Mouse (Mus musculus): ENCODE measurements around the gene Rnf157. TPM values are rescaled to one million over a fixed set of nuclear protein-coding genes. Genes with fewer than 3 reads are reported as not detected.

Gene Rnf157
- 17.8 and 18.1 TPM in 2 replicates for polyA plus RNA-seq (2014; fragmentation: Nextera tagmentation; extraction: Ambion mirVana)

DNA sequence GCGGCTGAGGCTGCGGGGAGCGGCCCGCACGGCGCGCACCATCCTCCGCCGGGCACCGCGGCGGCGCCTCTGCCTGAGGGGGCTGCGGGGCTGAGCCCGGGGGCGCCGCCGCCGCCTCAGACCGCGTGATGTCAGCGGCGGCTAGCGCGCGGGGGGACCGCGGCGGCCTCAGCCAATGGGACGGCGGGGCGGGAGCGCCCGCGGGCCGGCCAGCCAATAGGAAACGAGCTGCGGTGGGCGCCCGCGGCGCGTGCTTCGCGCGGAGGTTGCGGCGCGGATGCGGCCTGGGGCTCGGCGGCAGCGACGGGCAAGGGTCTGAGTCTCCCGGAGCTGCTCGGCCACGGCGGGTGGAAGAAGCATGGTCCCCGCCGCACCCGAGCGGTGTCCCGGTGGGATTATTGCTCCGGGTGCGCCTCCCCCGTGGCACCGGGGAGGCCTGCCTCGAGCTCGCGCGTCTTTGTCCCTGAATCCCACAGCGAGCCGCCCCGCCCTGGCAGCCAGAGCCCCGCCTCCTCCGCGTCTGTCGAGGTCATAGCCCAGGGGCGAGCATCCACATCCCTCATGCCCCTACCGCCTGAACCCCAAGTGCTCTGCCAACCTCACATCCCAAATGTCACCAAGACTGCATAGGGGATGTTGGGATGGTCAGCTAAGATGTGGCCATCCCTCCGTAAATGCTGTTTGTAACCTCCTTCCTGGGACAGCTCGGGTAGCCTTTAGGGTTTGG, at the start of gene Rnf157:
Gene Rnf157 (minus strand): TSS at position 129 of the 727 bp plus-strand sequence.
- Histone ChIP-seq H3K4me1 (ENCODE audit: control insufficient read depth, insufficient read depth, low read length) (peaks cover 12% of the 10 kb centered on the region), H3K4me3 (ENCODE audit: low read depth, low read length) (peak within 1 kb of the TSS; percentile 79), H3K27me3 (ENCODE audit: control insufficient read depth, insufficient read depth, low read length) (peaks cover 6% of the 10 kb centered on the region; the same call in 1 of the 2 replicates), H3K36me3 (ENCODE audit: control insufficient read depth, insufficient read depth, low read length) (no peaks in the 10 kb centered on the region), H3K4me2 (peak within 1 kb of the TSS; percentile 99), H3K9ac (ENCODE audit: low read length) (peak within 1 kb of the TSS; percentile 95), H3K27ac (ENCODE audit: low read depth, low read length) (peak within 1 kb of the TSS; percentile 23), H3K9me3 (ENCODE audit: control insufficient read depth, low read length) (no peaks in the 10 kb centered on the region)
- DNase-seq (ENCODE audit: low spot score, missing footprints) (peak; percentile 98), ATAC-seq (ENCODE audit: low FRiP score) (peak; percentile 97)
- WGBS, result 2% methylated on average over 67 of the region's 82 CpGs

DNA sequence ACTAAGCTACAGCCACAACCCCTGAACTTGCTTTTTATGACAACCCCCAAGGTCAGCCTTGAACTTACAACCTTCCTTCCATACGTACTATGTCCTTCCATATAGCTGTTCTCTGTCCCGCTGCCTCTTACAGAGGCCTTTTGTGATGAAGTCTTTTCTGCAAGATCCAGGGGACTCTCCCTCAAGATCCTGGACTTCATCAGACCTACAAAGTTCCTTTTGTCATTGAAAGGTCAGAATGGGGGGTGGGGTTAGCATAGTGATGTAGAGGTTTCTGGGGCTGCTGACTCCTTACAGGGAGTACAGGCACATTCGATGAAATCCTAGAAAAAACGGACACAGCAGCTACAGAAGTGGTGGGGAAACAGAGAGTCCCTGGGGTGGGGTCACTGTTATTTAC, 47.0 kb upstream of the Rnf157 start:
- DNase-seq (ENCODE audit: low spot score, missing footprints), result peak; percentile 76
- Histone ChIP-seq H3K9me3 (ENCODE audit: control insufficient read depth, low read length) (no peaks in the 10 kb centered on the region), H3K36me3 (ENCODE audit: control insufficient read depth, insufficient read depth, low read length) (no peaks in the 10 kb centered on the region), H3K4me3 (ENCODE audit: low read depth, low read length) (no peak overlapping the region), H3K27me3 (ENCODE audit: control insufficient read depth, insufficient read depth, low read length) (no peaks in the 10 kb centered on the region), H3K4me1 (ENCODE audit: control insufficient read depth, insufficient read depth, low read length) (no peaks in the 10 kb centered on the region), H3K9ac (ENCODE audit: low read length) (no peak overlapping the region), H3K27ac (ENCODE audit: low read depth, low read length) (no peak overlapping the region), H3K4me2 (no peak overlapping the region)
- 66% methylated on average over 4 of the region's 4 CpGs for WGBS
- no peak for ATAC-seq (ENCODE audit: low FRiP score)

GRCm38 (mm10) chr11:116456234-116456633, 43.4 kb upstream of the Rnf157 start:
- H3K36me3 ChIP-seq (ENCODE audit: control insufficient read depth, insufficient read depth, low read length), result no peaks in the 10 kb centered on the region
- H3K4me2 ChIP-seq, result no peak overlapping the region
- no peak overlapping the region for H3K9ac ChIP-seq (ENCODE audit: low read length)
- H3K4me3 ChIP-seq (ENCODE audit: low read depth, low read length), result no peak overlapping the region
- no peak overlapping the region for H3K27ac ChIP-seq (ENCODE audit: low read depth, low read length)
- H3K9me3 ChIP-seq (ENCODE audit: control insufficient read depth, low read length), result no peaks in the 10 kb centered on the region
- no peaks in the 10 kb centered on the region for H3K4me1 ChIP-seq (ENCODE audit: control insufficient read depth, insufficient read depth, low read length)
- ATAC-seq (ENCODE audit: low FRiP score), result no peak
- 82% methylated on average over 8 of the region's 8 CpGs for WGBS
- H3K27me3 ChIP-seq (ENCODE audit: control insufficient read depth, insufficient read depth, low read length), result no peaks in the 10 kb centered on the region
- no peak for DNase-seq (ENCODE audit: low spot score, missing footprints)

- no peaks in the 10 kb centered on the region for H3K4me1 ChIP-seq (ENCODE audit: control insufficient read depth, insufficient read depth, low read length)
- no peak overlapping the region for H3K9ac ChIP-seq (ENCODE audit: low read length)
- H3K9me3 ChIP-seq (ENCODE audit: control insufficient read depth, low read length), result no peaks in the 10 kb centered on the region; the same call in 1 of the 2 replicates
- peak; percentile 35 for DNase-seq (ENCODE audit: low spot score, missing footprints)
- no peak overlapping the region for H3K4me2 ChIP-seq
- no peak overlapping the region for H3K27ac ChIP-seq (ENCODE audit: low read depth, low read length)
- no peaks in the 10 kb centered on the region for H3K36me3 ChIP-seq (ENCODE audit: control insufficient read depth, insufficient read depth, low read length)
- H3K4me3 ChIP-seq (ENCODE audit: low read depth, low read length), result no peak overlapping the region
- H3K27me3 ChIP-seq (ENCODE audit: control insufficient read depth, insufficient read depth, low read length), result no peaks in the 10 kb centered on the region
- WGBS, result 92% methylated on average over 10 of the region's 10 CpGs
- ATAC-seq (ENCODE audit: low FRiP score), result no peak
Observed at GRCm38 (mm10) chr11:116453889-116454288, 41.1 kb upstream of the Rnf157 start.

DNA sequence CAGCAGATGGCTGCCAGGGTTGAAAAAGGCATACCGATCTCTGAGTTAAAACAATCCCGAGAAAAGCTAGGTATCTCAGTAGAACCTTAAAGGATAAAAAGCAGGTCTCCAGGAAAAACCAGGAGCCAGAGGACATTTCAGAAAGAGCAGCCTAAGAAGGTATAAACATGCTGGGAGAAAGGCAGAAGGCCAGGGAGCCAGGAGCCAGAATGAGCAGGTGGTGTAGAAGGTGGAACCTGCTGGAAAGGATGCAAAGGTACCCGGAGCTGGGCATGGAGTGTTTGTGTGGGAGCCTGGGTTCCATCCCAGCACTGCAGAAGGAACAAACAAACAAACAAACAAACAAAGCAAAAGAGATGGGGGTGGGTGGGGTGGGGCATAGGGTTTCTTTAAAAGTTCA, 36.5 kb upstream of the Rnf157 start:
- no peaks in the 10 kb centered on the region for H3K4me1 ChIP-seq (ENCODE audit: control insufficient read depth, insufficient read depth, low read length)
- H3K27ac ChIP-seq (ENCODE audit: low read depth, low read length), result no peak overlapping the region
- H3K9me3 ChIP-seq (ENCODE audit: control insufficient read depth, low read length), result no peaks in the 10 kb centered on the region; the same call in 1 of the 2 replicates
- no peak overlapping the region for H3K9ac ChIP-seq (ENCODE audit: low read length)
- H3K27me3 ChIP-seq (ENCODE audit: control insufficient read depth, insufficient read depth, low read length), result peaks cover 5% of the 10 kb centered on the region; the same call in 1 of the 2 replicates
- WGBS, result 91% methylated on average over 3 of the region's 3 CpGs
- peak; percentile 23 for DNase-seq (ENCODE audit: low spot score, missing footprints)
- no peak for ATAC-seq (ENCODE audit: low FRiP score)
- H3K36me3 ChIP-seq (ENCODE audit: control insufficient read depth, insufficient read depth, low read length), result no peaks in the 10 kb centered on the region
- no peak overlapping the region for H3K4me3 ChIP-seq (ENCODE audit: low read depth, low read length)
- H3K4me2 ChIP-seq, result no peak overlapping the region

- no peaks in the 10 kb centered on the region for H3K36me3 ChIP-seq (ENCODE audit: control insufficient read depth, insufficient read depth, low read length)
- DNase-seq (ENCODE audit: low spot score, missing footprints), result peak; percentile 78
- no peaks in the 10 kb centered on the region; the same call in 1 of the 2 replicates for H3K9me3 ChIP-seq (ENCODE audit: control insufficient read depth, low read length)
- no peaks in the 10 kb centered on the region for H3K4me1 ChIP-seq (ENCODE audit: control insufficient read depth, insufficient read depth, low read length)
- H3K27ac ChIP-seq (ENCODE audit: low read depth, low read length), result no peak overlapping the region
- no peak overlapping the region for H3K4me3 ChIP-seq (ENCODE audit: low read depth, low read length)
- no peak overlapping the region for H3K4me2 ChIP-seq
- H3K27me3 ChIP-seq (ENCODE audit: control insufficient read depth, insufficient read depth, low read length), result peaks cover 5% of the 10 kb centered on the region; the same call in 1 of the 2 replicates
- no peak overlapping the region for H3K9ac ChIP-seq (ENCODE audit: low read length)
- no peak for ATAC-seq (ENCODE audit: low FRiP score)
- WGBS, result 69% methylated on average over 5 of the region's 5 CpGs
Observed at GRCm38 (mm10) chr11:116447822-116448221, 35.0 kb upstream of the Rnf157 start.

- H3K4me3 ChIP-seq (ENCODE audit: low read depth, low read length), result no peak overlapping the region
- no peaks in the 10 kb centered on the region; the same call in 1 of the 2 replicates for H3K9me3 ChIP-seq (ENCODE audit: control insufficient read depth, low read length)
- H3K4me1 ChIP-seq (ENCODE audit: control insufficient read depth, insufficient read depth, low read length), result no peaks in the 10 kb centered on the region
- ATAC-seq (ENCODE audit: low FRiP score) (no peak), DNase-seq (ENCODE audit: low spot score, missing footprints) (peak; percentile 78)
- H3K27me3 ChIP-seq (ENCODE audit: control insufficient read depth, insufficient read depth, low read length), result peaks cover 5% of the 10 kb centered on the region; the same call in 1 of the 2 replicates
- no peak overlapping the region for H3K4me2 ChIP-seq
- no peak overlapping the region for H3K27ac ChIP-seq (ENCODE audit: low read depth, low read length)
- H3K9ac ChIP-seq (ENCODE audit: low read length), result no peak overlapping the region
- 18% methylated on average over 19 of the region's 19 CpGs for WGBS
- no peaks in the 10 kb centered on the region for H3K36me3 ChIP-seq (ENCODE audit: control insufficient read depth, insufficient read depth, low read length)
Observed at GRCm38 (mm10) chr11:116446308-116446887, 33.6 kb upstream of the Rnf157 start.

GRCm38 (mm10) chr11:116445596-116446307, 32.9 kb upstream of the Rnf157 start:
- WGBS, result 31% methylated on average over 16 of the region's 16 CpGs
- no peaks in the 10 kb centered on the region for H3K4me1 ChIP-seq (ENCODE audit: control insufficient read depth, insufficient read depth, low read length)
- H3K4me3 ChIP-seq (ENCODE audit: low read depth, low read length), result no peak overlapping the region
- H3K4me2 ChIP-seq, result no peak overlapping the region
- peak; percentile 68; the same call in 1 of the 2 replicates for ATAC-seq (ENCODE audit: low FRiP score)
- no peaks in the 10 kb centered on the region; the same call in 1 of the 2 replicates for H3K9me3 ChIP-seq (ENCODE audit: control insufficient read depth, low read length)
- DNase-seq (ENCODE audit: low spot score, missing footprints), result peak; percentile 99
- no peak overlapping the region for H3K27ac ChIP-seq (ENCODE audit: low read depth, low read length)
- H3K36me3 ChIP-seq (ENCODE audit: control insufficient read depth, insufficient read depth, low read length), result no peaks in the 10 kb centered on the region
- peaks cover 5% of the 10 kb centered on the region; the same call in 1 of the 2 replicates for H3K27me3 ChIP-seq (ENCODE audit: control insufficient read depth, insufficient read depth, low read length)
- H3K9ac ChIP-seq (ENCODE audit: low read length), result no peak overlapping the region
